Mouse (Mus musculus): Measurements from ENCODE around the gene Col9a2. TPM values are rescaled to one million over a fixed set of nuclear protein-coding genes. Genes with fewer than 3 reads are reported as not detected.

Col9a2 gene
- polyA plus RNA-seq, 1 experiment from 2014 or later = 5.7 TPM

GRCm38 (mm10) chr4:121018250-121018649 is 20.9 kb upstream of the Col9a2 start:
- Histone ChIP-seq H3K27ac (replicated peaks) (no peak overlapping the region), H3K9ac (ENCODE audit: low read length) (no peak overlapping the region), H3K27me3 (ENCODE audit: control insufficient read depth, insufficient read depth, low read length) (no peaks in the 10 kb centered on the region), H3K4me3 (ENCODE audit: low read depth, low read length) (no peak overlapping the region), H3K4me2 (replicated peaks; ENCODE audit: low read depth) (no peak overlapping the region), H3K9me3 (ENCODE audit: control insufficient read depth, low read length) (no peaks in the 10 kb centered on the region), H3K36me3 (ENCODE audit: control insufficient read depth, insufficient read depth, low read length) (no peaks in the 10 kb centered on the region), H3K4me1 (replicated peaks; ENCODE audit: control insufficient read depth, insufficient read depth) (no peaks in the 10 kb centered on the region)
- DNase-seq (ENCODE audit: low spot score) (no peak), ATAC-seq (ENCODE audit: low FRiP score, low TSS enrichment) (no peak)
- WGBS = 81% methylated on average over 3 of the region's 3 CpGs
- no peak for TF ChIP-seq CTCF (IDR thresholded peaks at IDR 0.05; ENCODE audit: low read depth)
- no peak for TF ChIP-seq EP300 (optimal IDR thresholded peaks at IDR 0.05)

GRCm38 (mm10) chr4:121020040-121020790 is 19.0 kb upstream of the Col9a2 start:
- H3K27me3 ChIP-seq (ENCODE audit: control insufficient read depth, insufficient read depth, low read length) = no peaks in the 10 kb centered on the region
- 64% methylated on average over 10 of the region's 10 CpGs for WGBS
- H3K36me3 ChIP-seq (ENCODE audit: control insufficient read depth, insufficient read depth, low read length) = no peaks in the 10 kb centered on the region
- no peak for ATAC-seq (ENCODE audit: low FRiP score, low TSS enrichment)
- H3K27ac ChIP-seq (replicated peaks) = no peak overlapping the region
- no peaks in the 10 kb centered on the region for H3K4me1 ChIP-seq (replicated peaks; ENCODE audit: control insufficient read depth, insufficient read depth)
- H3K4me3 ChIP-seq (ENCODE audit: low read depth, low read length) = no peak overlapping the region
- no peak for DNase-seq (ENCODE audit: low spot score)
- no peak overlapping the region for H3K4me2 ChIP-seq (replicated peaks; ENCODE audit: low read depth)
- TF ChIP-seq EP300 (optimal IDR thresholded peaks at IDR 0.05) (no peak), CTCF (IDR thresholded peaks at IDR 0.05; ENCODE audit: low read depth) (no peak)
- no peak overlapping the region for H3K9ac ChIP-seq (ENCODE audit: low read length)
- H3K9me3 ChIP-seq (ENCODE audit: control insufficient read depth, low read length) = no peaks in the 10 kb centered on the region

- Histone ChIP-seq H3K4me1 (replicated peaks; ENCODE audit: control insufficient read depth, insufficient read depth) (no peaks in the 10 kb centered on the region), H3K4me3 (ENCODE audit: low read depth, low read length) (no peak overlapping the region)
Observed at GRCm38 (mm10) chr4:121021911-121022310, 17.3 kb upstream of the Col9a2 start.

GRCm38 (mm10) chr4:121023464-121023863 is 15.7 kb upstream of the Col9a2 start:
- H3K36me3 ChIP-seq (ENCODE audit: control insufficient read depth, insufficient read depth, low read length) = no peaks in the 10 kb centered on the region
- no peak overlapping the region for H3K4me3 ChIP-seq (ENCODE audit: low read depth, low read length)
- H3K4me1 ChIP-seq (replicated peaks; ENCODE audit: control insufficient read depth, insufficient read depth) = no peaks in the 10 kb centered on the region
- H3K27me3 ChIP-seq (ENCODE audit: control insufficient read depth, insufficient read depth, low read length) = no peaks in the 10 kb centered on the region
- no peaks in the 10 kb centered on the region for H3K9me3 ChIP-seq (ENCODE audit: control insufficient read depth, low read length)
- H3K9ac ChIP-seq (ENCODE audit: low read length) = no peak overlapping the region
- TF ChIP-seq CTCF (IDR thresholded peaks at IDR 0.05; ENCODE audit: low read depth) (no peak), EP300 (optimal IDR thresholded peaks at IDR 0.05) (no peak)
- no peak for DNase-seq (ENCODE audit: low spot score)
- no peak overlapping the region for H3K27ac ChIP-seq (replicated peaks)
- 82% methylated on average over 7 of the region's 7 CpGs for WGBS
- no peak overlapping the region for H3K4me2 ChIP-seq (replicated peaks; ENCODE audit: low read depth)
- peak; percentile 26; the same call in 1 of the 2 replicates for ATAC-seq (ENCODE audit: low FRiP score, low TSS enrichment)

More at GRCm38 (mm10) chr4:121021911-121022310, 17.3 kb upstream of the Col9a2 start:
- TF ChIP-seq EP300 (optimal IDR thresholded peaks at IDR 0.05) (no peak), CTCF (IDR thresholded peaks at IDR 0.05; ENCODE audit: low read depth) (no peak)
- no peak overlapping the region for H3K9ac ChIP-seq (ENCODE audit: low read length)
- DNase-seq (ENCODE audit: low spot score) = no peak
- H3K9me3 ChIP-seq (ENCODE audit: control insufficient read depth, low read length) = no peaks in the 10 kb centered on the region
- H3K4me2 ChIP-seq (replicated peaks; ENCODE audit: low read depth) = no peak overlapping the region
- H3K27ac ChIP-seq (replicated peaks) = no peak overlapping the region
- no peak for ATAC-seq (ENCODE audit: low FRiP score, low TSS enrichment)
- H3K27me3 ChIP-seq (ENCODE audit: control insufficient read depth, insufficient read depth, low read length) = no peaks in the 10 kb centered on the region
- H3K36me3 ChIP-seq (ENCODE audit: control insufficient read depth, insufficient read depth, low read length) = no peaks in the 10 kb centered on the region

- Histone ChIP-seq H3K27me3 (ENCODE audit: control insufficient read depth, insufficient read depth, low read length) (no peaks in the 10 kb centered on the region), H3K36me3 (ENCODE audit: control insufficient read depth, insufficient read depth, low read length) (no peaks in the 10 kb centered on the region), H3K4me3 (ENCODE audit: low read depth, low read length) (no peak overlapping the region), H3K4me1 (replicated peaks; ENCODE audit: control insufficient read depth, insufficient read depth) (no peaks in the 10 kb centered on the region), H3K9me3 (ENCODE audit: control insufficient read depth, low read length) (no peaks in the 10 kb centered on the region), H3K27ac (replicated peaks) (no peak overlapping the region), H3K4me2 (replicated peaks; ENCODE audit: low read depth) (no peak overlapping the region), H3K9ac (ENCODE audit: low read length) (no peak overlapping the region)
- 88% methylated on average over 2 of the region's 2 CpGs for WGBS
- DNase-seq (ENCODE audit: low spot score) = peak; percentile 60
- peak; percentile 83 for ATAC-seq (ENCODE audit: low FRiP score, low TSS enrichment)
- TF ChIP-seq CTCF (IDR thresholded peaks at IDR 0.05; ENCODE audit: low read depth) (no peak), EP300 (optimal IDR thresholded peaks at IDR 0.05) (no peak)
Observed at GRCm38 (mm10) chr4:121023941-121024340, 15.2 kb upstream of the Col9a2 start.

- WGBS = 59% methylated on average over 2 of the region's 2 CpGs
- H3K4me3 ChIP-seq (ENCODE audit: low read depth, low read length) = no peak overlapping the region
- H3K27ac ChIP-seq (replicated peaks) = no peak overlapping the region
- H3K4me2 ChIP-seq (replicated peaks; ENCODE audit: low read depth) = no peak overlapping the region
- ATAC-seq (ENCODE audit: low FRiP score, low TSS enrichment) (no peak), DNase-seq (ENCODE audit: low spot score) (no peak)
- H3K36me3 ChIP-seq (ENCODE audit: control insufficient read depth, insufficient read depth, low read length) = no peaks in the 10 kb centered on the region
- no peak overlapping the region for H3K9ac ChIP-seq (ENCODE audit: low read length)
- no peaks in the 10 kb centered on the region for H3K27me3 ChIP-seq (ENCODE audit: control insufficient read depth, insufficient read depth, low read length)
- no peaks in the 10 kb centered on the region for H3K9me3 ChIP-seq (ENCODE audit: control insufficient read depth, low read length)
- H3K4me1 ChIP-seq (replicated peaks; ENCODE audit: control insufficient read depth, insufficient read depth) = no peaks in the 10 kb centered on the region
- TF ChIP-seq CTCF (IDR thresholded peaks at IDR 0.05; ENCODE audit: low read depth) (no peak), EP300 (optimal IDR thresholded peaks at IDR 0.05) (no peak)
Observed at GRCm38 (mm10) chr4:121025681-121026080, 13.5 kb upstream of the Col9a2 start.
